Mouse (Mus musculus) cerebral cortex, adult 2 months (tissue): ENCODE data around the gene Gm21256.

Experiments
- WGBS: fragments of 180-500 bp; shearing (Covaris S2); methylation state at CpG from one replicate; pipeline ENCODE4 v1.1.7; 2018; 5-methylcytosine and 5-hydroxymethylcytosine counted together

Gene Gm21256

GRCm38 (mm10) chrY:47450660-47451059 is at the start of gene Gm21256:
Gm21256 (plus strand) TSS chrY:47450960.
- no CpG with 5 or more reads among the region's 7 CpGs for WGBS
